Mouse (Mus musculus): ENCODE measurements around the gene Slc26a6. TPM values are rescaled to one million over a fixed set of nuclear protein-coding genes. Genes with fewer than 3 reads are reported as not detected.
A peak's percentile ranks its signal among the peaks of the same experiment; 100 is the strongest.

Slc26a6 gene
- polyA plus RNA-seq (2012; ENCODE audit: insufficient read depth, insufficient read length, low replicate concordance, missing spikeins) = not detected in 2 replicates

DNA sequence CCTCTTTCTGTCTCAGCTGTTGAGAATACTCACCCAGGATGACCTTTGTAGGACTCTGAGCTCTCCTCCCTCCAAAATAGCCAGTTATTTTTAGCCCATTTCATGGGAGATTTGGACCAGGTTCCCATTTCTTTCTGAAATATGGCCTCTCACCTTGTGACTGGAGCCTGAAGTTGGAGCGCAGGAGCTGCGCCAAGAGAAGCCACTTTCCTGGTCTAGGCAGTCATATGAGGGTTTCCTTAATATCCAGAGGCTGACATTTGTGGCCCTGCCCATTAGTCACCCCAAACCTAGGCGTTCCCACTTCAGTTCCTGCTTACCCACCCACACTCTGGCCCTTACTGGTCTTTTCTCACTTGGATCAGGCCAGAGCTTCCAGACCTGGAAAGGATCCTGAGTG lies at the start of gene Slc26a6:
Gene Slc26a6, plus strand, starts transcription at position 308 of the 400 bp plus-strand sequence.
- peak within 1 kb of the TSS; percentile 61 for H3K27ac ChIP-seq (ENCODE audit: insufficient read depth, low read depth, low read length)
- peaks cover 34% of the 10 kb centered on the region for H3K4me1 ChIP-seq (ENCODE audit: control insufficient read depth, insufficient read depth, low read length)
- WGBS = 83% methylated on average over 3 of the region's 3 CpGs
- peak within 1 kb of the TSS; percentile 96 for H3K4me3 ChIP-seq (ENCODE audit: insufficient read depth, low read depth, low read length)
- TF ChIP-seq POLR2A (IDR thresholded peaks at IDR 0.05; ENCODE audit: insufficient read depth, low read depth, low read length) (no peak), CTCF (IDR thresholded peaks at IDR 0.05; ENCODE audit: insufficient read depth, low read depth, low read length) (no peak)

DNA sequence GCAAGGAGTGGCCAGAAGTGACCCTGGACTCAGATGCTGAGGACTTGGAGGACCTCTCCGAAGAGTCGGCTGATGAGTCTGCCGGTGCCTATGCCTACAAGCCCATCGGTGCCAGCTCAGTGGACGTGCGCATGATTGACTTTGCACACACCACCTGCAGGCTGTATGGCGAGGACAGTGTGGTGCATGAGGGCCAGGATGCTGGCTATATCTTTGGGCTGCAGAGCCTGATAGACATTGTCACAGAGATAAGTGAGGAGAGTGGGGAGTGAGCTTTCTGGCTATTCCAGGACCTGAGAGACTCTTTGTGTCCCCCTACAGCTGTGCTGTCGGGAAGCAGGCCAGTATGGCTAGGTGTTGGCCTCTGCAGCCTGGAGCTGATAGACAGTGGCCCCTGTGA lies 47.3 kb upstream of the Slc26a6 start:
- Histone ChIP-seq H3K4me1 (ENCODE audit: control insufficient read depth, insufficient read depth, low read length) (peaks cover 14% of the 10 kb centered on the region), H3K4me3 (ENCODE audit: insufficient read depth, low read depth, low read length) (no peak overlapping the region), H3K27ac (ENCODE audit: insufficient read depth, low read depth, low read length) (no peak overlapping the region)
- 82% methylated on average over 8 of the region's 8 CpGs for WGBS
- TF ChIP-seq POLR2A (IDR thresholded peaks at IDR 0.05; ENCODE audit: insufficient read depth, low read depth, low read length) (no peak), CTCF (IDR thresholded peaks at IDR 0.05; ENCODE audit: insufficient read depth, low read depth, low read length) (no peak)

DNA sequence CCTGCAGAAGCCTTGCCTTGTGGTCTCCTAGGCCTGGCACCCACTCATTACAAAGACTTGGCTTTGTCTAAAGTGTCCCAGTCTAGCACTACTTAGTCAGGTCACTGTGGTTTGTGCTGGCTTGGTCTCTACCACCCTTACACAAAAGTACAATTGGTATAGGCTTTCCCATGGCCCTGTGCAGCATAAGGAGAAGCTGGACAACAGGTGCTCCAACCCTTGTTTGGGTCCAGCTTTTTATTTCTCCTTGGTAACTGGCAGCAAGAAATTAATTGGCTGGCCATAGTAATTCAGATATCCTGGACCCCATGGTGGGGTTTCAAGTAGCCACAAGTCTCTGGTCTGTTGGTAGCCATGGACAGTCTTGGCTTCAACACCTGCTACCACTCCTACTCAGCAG lies 46.7 kb upstream of the Slc26a6 start:
- H3K4me1 ChIP-seq (ENCODE audit: control insufficient read depth, insufficient read depth, low read length) = peaks cover 14% of the 10 kb centered on the region
- no peak for TF ChIP-seq CTCF (IDR thresholded peaks at IDR 0.05; ENCODE audit: insufficient read depth, low read depth, low read length)
- TF ChIP-seq POLR2A (IDR thresholded peaks at IDR 0.05; ENCODE audit: insufficient read depth, low read depth, low read length) = no peak
- H3K4me3 ChIP-seq (ENCODE audit: insufficient read depth, low read depth, low read length) = no peak overlapping the region
- H3K27ac ChIP-seq (ENCODE audit: insufficient read depth, low read depth, low read length) = no peak overlapping the region

DNA sequence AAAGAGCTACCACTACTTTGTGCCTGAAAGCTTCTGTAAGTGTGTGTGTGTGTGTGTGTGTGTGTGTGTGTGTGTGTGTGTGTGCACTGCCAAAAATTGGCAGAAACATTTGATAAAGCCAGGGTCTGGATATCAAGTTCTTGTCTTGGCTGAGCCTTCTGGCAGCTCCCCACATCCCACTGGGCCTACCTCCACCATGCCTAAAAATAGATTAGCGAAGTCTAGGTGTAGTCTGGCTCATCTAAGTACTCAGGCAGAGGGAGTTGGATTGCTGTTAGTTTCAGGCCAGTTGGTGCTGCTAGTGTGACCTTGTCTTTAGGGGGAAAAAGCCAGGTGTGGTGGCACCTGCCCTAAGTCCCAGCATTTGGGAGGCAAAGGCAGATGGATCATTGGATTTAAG lies 46.3 kb upstream of the Slc26a6 start:
- no peak overlapping the region for H3K4me3 ChIP-seq (ENCODE audit: insufficient read depth, low read depth, low read length)
- TF ChIP-seq POLR2A (IDR thresholded peaks at IDR 0.05; ENCODE audit: insufficient read depth, low read depth, low read length) (no peak), CTCF (IDR thresholded peaks at IDR 0.05; ENCODE audit: insufficient read depth, low read depth, low read length) (no peak)
- H3K27ac ChIP-seq (ENCODE audit: insufficient read depth, low read depth, low read length) = no peak overlapping the region
- 70% methylated on average over 1 of the region's 1 CpGs for WGBS
- H3K4me1 ChIP-seq (ENCODE audit: control insufficient read depth, insufficient read depth, low read length) = peaks cover 14% of the 10 kb centered on the region

DNA sequence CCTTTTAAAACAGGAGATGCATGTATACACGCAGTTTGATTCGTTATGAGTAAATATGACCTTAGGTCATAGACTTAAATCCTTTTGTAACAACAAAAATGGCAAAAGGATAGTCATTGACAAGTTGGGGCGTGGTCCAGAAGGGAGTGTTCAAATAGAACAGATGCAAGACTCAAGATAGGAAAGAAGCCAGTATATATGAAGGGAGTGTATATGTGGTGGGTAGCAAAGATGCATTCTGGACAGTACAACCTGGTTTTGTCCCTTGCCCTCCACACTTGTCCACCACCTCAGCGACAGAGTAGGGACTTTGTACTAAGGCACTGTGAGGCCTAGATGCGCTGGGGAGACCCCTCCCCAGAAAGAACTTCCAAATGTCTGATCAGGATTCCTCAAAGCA lies 45.4 kb upstream of the Slc26a6 start:
- no peak overlapping the region for H3K4me3 ChIP-seq (ENCODE audit: insufficient read depth, low read depth, low read length)
- 66% methylated on average over 5 of the region's 5 CpGs for WGBS
- TF ChIP-seq CTCF (IDR thresholded peaks at IDR 0.05; ENCODE audit: insufficient read depth, low read depth, low read length) (no peak), POLR2A (IDR thresholded peaks at IDR 0.05; ENCODE audit: insufficient read depth, low read depth, low read length) (no peak)
- H3K4me1 ChIP-seq (ENCODE audit: control insufficient read depth, insufficient read depth, low read length) = peaks cover 14% of the 10 kb centered on the region
- H3K27ac ChIP-seq (ENCODE audit: insufficient read depth, low read depth, low read length) = no peak overlapping the region

DNA sequence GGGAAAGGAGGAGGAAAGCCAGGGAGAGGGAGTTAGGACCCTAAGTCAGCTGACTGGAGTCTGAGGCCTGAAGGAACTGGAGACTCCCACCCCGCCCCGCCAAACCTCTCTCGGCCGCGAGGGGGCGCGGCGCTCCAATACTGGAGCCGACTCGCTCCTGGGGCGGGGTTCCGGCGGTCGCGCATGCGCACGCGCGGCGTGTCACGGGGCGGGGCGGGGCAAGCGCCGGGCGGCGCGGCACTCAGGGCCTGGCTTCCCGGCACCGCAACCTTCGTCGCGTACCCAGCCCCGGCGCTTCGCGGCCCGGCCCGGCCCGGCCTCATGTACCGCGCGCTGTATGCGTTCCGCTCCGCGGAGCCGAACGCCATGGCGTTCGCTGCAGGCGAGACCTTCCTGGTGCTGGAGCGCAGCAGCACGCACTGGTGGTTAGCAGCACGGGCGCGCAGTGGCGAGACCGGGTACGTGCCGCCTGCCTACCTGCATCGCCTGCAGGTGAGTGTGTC lies 44.9 kb upstream of the Slc26a6 start, which contains the start of gene Nckipsd:
Gene Nckipsd, plus strand, starts transcription at position 206 of the 503 bp plus-strand sequence.
- Histone ChIP-seq H3K4me1 (ENCODE audit: control insufficient read depth, insufficient read depth, low read length) (peaks cover 14% of the 10 kb centered on the region), H3K27ac (ENCODE audit: insufficient read depth, low read depth, low read length) (no peak within 1 kb of the TSS), H3K4me3 (ENCODE audit: insufficient read depth, low read depth, low read length) (peak within 1 kb of the TSS; percentile 89)
- TF ChIP-seq CTCF (IDR thresholded peaks at IDR 0.05; ENCODE audit: insufficient read depth, low read depth, low read length) = peak; percentile 81
- TF ChIP-seq POLR2A (IDR thresholded peaks at IDR 0.05; ENCODE audit: insufficient read depth, low read depth, low read length) = peak; percentile 79
- under 1% methylated on average over 62 of the region's 62 CpGs for WGBS

DNA sequence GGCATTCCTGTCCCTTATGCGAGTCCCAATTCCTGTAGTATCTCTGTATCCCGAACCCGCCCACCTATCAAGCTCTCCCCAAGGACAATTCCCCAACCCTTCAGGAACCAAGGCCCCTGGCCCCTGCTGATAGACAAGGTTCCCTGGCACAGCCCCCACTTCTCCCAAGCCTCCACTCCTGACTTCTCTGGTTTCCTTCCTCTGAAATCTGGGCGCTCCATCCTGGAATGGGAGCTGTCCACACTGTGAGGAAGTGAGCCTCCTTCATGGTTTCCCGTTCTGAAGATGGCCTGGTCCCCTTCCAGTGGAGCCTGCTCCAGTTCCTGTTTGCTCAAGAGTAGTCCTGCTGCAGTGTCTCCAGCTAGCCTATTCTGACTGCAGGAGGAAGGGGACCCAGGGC lies 43.9 kb upstream of the Slc26a6 start:
- WGBS = 62% methylated on average over 5 of the region's 5 CpGs
- H3K4me3 ChIP-seq (ENCODE audit: insufficient read depth, low read depth, low read length) = peak overlapping the region; percentile 89
- no peak for TF ChIP-seq POLR2A (IDR thresholded peaks at IDR 0.05; ENCODE audit: insufficient read depth, low read depth, low read length)
- TF ChIP-seq CTCF (IDR thresholded peaks at IDR 0.05; ENCODE audit: insufficient read depth, low read depth, low read length) = no peak
- no peak overlapping the region for H3K27ac ChIP-seq (ENCODE audit: insufficient read depth, low read depth, low read length)
- H3K4me1 ChIP-seq (ENCODE audit: control insufficient read depth, insufficient read depth, low read length) = peaks cover 14% of the 10 kb centered on the region

DNA sequence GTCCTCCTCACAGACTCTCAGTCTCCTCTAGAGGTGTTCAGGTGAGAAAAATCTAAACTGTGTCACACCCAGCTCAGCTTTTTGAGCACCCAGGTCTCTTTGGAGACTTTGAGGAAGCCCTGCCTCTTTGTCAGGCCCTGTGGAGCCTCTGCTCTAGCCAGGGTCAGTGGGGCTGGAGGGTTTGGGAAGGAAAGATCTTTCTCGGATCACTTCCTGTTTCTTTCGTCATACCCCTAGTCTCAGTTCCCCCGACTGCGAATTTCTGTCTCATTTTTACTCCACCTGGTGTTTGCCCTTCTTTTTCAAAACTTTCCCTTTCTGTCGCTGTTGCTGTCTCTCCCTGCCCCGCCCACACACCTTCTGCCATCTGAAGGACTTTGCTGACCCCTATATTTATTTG lies 43.4 kb upstream of the Slc26a6 start:
- TF ChIP-seq CTCF (IDR thresholded peaks at IDR 0.05; ENCODE audit: insufficient read depth, low read depth, low read length) = no peak
- no peak for TF ChIP-seq POLR2A (IDR thresholded peaks at IDR 0.05; ENCODE audit: insufficient read depth, low read depth, low read length)
- no peak overlapping the region for H3K4me3 ChIP-seq (ENCODE audit: insufficient read depth, low read depth, low read length)
- no peak overlapping the region for H3K27ac ChIP-seq (ENCODE audit: insufficient read depth, low read depth, low read length)
- 81% methylated on average over 6 of the region's 6 CpGs for WGBS
- peaks cover 14% of the 10 kb centered on the region for H3K4me1 ChIP-seq (ENCODE audit: control insufficient read depth, insufficient read depth, low read length)

DNA sequence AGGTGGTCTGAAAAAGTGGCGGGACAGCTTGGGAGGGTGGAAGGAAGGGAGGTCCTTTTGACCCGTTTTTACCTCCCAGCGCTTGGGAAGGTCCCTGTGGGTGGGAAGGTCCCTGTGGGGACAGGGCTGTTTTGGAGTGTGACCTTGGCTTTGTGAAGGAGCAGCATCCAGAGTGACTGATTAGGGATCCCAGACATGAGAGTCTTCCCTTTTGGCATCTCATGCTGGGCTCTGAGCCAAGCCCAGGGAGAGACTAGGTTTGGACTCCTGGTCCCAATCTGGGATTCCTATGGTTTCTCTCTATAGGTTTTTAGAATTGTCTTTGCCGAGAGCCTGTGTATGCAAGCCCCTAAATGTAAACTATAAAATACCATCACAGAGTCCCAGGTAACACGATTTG lies 42.6 kb upstream of the Slc26a6 start:
- peaks cover 14% of the 10 kb centered on the region for H3K4me1 ChIP-seq (ENCODE audit: control insufficient read depth, insufficient read depth, low read length)
- 87% methylated on average over 5 of the region's 5 CpGs for WGBS
- TF ChIP-seq CTCF (IDR thresholded peaks at IDR 0.05; ENCODE audit: insufficient read depth, low read depth, low read length) = no peak
- TF ChIP-seq POLR2A (IDR thresholded peaks at IDR 0.05; ENCODE audit: insufficient read depth, low read depth, low read length) = no peak
- no peak overlapping the region for H3K4me3 ChIP-seq (ENCODE audit: insufficient read depth, low read depth, low read length)
- H3K27ac ChIP-seq (ENCODE audit: insufficient read depth, low read depth, low read length) = no peak overlapping the region

DNA sequence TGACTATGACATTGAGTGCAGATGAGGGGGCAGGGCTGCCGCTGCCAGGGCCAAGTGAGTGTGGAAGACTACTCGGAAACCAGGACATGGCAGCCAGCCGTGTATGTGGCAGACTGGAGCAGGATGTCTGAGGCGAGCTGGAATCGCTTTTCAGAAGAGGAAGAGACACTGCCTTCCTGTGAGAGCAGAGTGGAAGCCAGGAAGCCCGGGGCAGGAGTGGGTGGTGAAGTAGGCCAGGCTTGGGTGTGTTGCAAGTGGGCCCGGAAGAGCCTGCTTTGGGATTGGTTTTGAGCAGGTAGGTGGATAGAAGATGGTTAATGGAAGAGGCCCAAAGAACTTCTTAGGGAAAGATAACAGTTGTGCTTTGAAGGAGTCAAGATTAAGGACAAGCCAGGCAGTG lies 37.5 kb upstream of the Slc26a6 start:
- Histone ChIP-seq H3K27ac (ENCODE audit: insufficient read depth, low read depth, low read length) (no peak overlapping the region), H3K4me3 (ENCODE audit: insufficient read depth, low read depth, low read length) (no peak overlapping the region), H3K4me1 (ENCODE audit: control insufficient read depth, insufficient read depth, low read length) (no peaks in the 10 kb centered on the region)
- WGBS = 88% methylated on average over 7 of the region's 7 CpGs
- TF ChIP-seq CTCF (IDR thresholded peaks at IDR 0.05; ENCODE audit: insufficient read depth, low read depth, low read length) (no peak), POLR2A (IDR thresholded peaks at IDR 0.05; ENCODE audit: insufficient read depth, low read depth, low read length) (no peak)
